Mouse (Mus musculus) right cerebral cortex, postnatal 36 days (tissue): ENCODE data around the gene Gm49673.
"Not testable (repeated sequence)": the region's sequence is repeated elsewhere in the genome, so short reads cannot be mapped to it uniquely, and the experiment has no call there.

ENCODE experiments used
- DNase-seq, 2 experiments: peaks; one replicate each; pipeline ENCODE4 v3.0.0; 2022; ENCODE audit warnings: low spot score in 2 of 2, mixed read lengths in 1 of 2

The Gm49673 gene

DNA sequence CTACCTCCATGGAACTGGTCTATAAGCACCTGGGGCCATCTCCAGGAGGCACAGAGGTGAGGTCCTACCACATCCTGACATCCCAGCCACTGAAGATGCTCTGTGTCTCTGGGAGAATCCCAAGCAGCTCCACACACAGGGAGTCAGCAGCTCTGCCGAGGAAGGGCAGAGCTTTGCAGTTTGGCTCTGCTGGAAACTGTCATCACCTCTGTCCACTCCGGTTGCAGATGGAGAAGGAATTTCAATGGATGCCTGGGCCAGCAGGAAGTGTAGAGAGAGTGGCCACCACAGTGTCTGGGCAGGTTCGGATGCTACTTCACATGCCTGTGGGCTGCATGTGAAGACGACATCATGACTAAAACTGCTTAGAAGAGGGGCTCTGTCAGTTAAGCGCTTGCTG, 106.4 kb downstream of the Gm49673 start:
- not testable (repeated sequence) for DNase-seq

DNA sequence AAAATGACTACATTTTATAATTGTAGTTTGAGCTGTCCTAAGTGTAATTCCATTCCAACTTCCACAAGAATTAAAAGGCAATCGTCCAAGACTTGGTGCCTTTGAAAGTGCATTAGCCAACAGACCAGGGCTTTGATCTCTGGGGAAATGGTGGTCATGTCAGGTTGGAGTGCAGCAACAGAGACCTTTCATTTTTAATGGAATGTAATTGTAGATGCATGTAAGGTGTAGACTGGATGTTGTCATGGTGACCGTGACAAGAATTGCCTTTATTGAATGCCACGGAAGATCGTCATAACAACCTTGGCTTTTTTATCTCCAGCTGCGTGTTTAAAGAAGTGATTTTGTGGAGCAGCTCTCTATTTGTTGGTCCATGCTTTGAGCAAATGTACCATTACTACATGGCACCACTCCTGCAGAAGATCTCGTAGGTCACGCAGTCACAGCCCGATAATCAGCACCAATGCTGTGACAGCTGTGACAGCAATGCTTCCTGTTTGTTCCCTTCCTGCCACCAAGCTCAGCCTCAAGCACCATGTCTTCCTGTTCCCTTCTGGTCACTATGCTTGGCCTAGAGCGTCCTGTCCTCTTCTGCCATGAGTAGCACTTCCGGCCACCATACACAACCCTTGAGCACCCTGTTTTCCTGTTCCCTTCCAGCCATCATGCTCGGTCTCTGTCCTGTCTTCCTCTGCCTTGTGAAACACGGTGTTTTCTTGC, 107.5 kb downstream of the Gm49673 start:
- DNase-seq = not testable (repeated sequence)

- DNase-seq = not testable (repeated sequence)
Measured at GRCm38 (mm10) chr17:8036976-8037375, 110.6 kb downstream of the Gm49673 start.
